ENCODE assay signal across 8 mouse cellular contexts in the genomic region with DNA sequence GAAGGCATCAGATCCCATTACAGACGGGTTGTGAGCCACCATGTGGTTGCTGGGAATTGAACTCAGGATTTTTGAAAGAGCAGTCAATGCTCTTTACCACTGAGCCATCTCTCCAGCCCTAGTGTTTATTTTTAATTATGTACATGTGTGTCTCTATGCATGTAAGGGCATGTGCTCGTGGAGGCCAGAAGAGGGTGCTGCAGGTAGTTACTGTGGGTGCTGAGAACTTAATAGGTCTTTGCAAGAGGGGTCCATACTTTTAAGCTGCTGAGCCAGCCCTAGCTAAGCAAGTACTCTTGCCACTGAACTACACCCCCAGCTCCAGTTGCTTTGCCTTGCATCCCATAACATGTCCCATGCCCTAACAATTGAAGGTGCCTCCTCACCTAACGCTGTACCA. TPM values are rescaled to one million over a fixed set of nuclear protein-coding genes. Genes with fewer than 3 reads are reported as not detected.
DNase-seq lines count a peak whose midpoint lies in the region; ATAC-seq and TF ChIP-seq lines count a peak whose summit lies in the region.

No protein-coding gene starts in this region.

- 83% methylated on average over 3 of the region's 3 CpGs for WGBS in hindbrain, postnatal 0 days

- peak overlapping the region; percentile 98 for H3K4me2 ChIP-seq in hindbrain, postnatal 0 days (ENCODE audit: low read depth, low read length)
- H3K4me2 ChIP-seq in myocyte (ENCODE audit: low read depth), result peak overlapping the region; percentile 97

- H3K27ac ChIP-seq in layer of hippocampus, adult 2 months, result peak overlapping the region; percentile 93; the same call in 1 of the 2 replicates
- no peak overlapping the region for H3K27ac ChIP-seq in bone marrow macrophage, adult 2 months (ENCODE audit: insufficient read depth, low read depth, low read length)
- H3K27ac ChIP-seq in hindbrain, postnatal 0 days, result peak overlapping the region; percentile 95; the same call in 1 of the 2 replicates

- H3ac ChIP-seq in myocyte (ENCODE audit: control insufficient read depth, insufficient read length), result no peak overlapping the region

- no peak overlapping the region for H3K9ac ChIP-seq in hindbrain, postnatal 0 days (replicated peaks; ENCODE audit: low read length)

- no peaks in the 10 kb centered on the region for H3K27me3 ChIP-seq in hindbrain, postnatal 0 days (ENCODE audit: insufficient read depth, low read length)
- no peaks in the 10 kb centered on the region for H3K27me3 ChIP-seq in myocyte (ENCODE audit: control insufficient read depth, insufficient read depth, insufficient read length)

- peak overlapping the region; percentile 83; the same call in 1 of the 2 replicates for H3K4me3 ChIP-seq in layer of hippocampus, adult 2 months
- peak overlapping the region; percentile 90 for H3K4me3 ChIP-seq in bone marrow macrophage, adult 2 months (ENCODE audit: insufficient read depth, low read length)
- H3K4me3 ChIP-seq in hindbrain, postnatal 0 days (ENCODE audit: low read length), result peak overlapping the region; percentile 77
- peak overlapping the region; percentile 56 for H3K4me3 ChIP-seq in myocyte

- intact Hi-C loops in gastrocnemius, postnatal 36 days (cut with DNase I), result no loop called here

- no peaks in the 10 kb centered on the region for H3K79me2 ChIP-seq in myocyte (ENCODE audit: control insufficient read depth, insufficient read depth)

- peak; percentile 52 for TF ChIP-seq CTCF in layer of hippocampus, adult 2 months (conservative IDR thresholded peaks at IDR 0.05)
- TF ChIP-seq CTCF in bone marrow macrophage, adult 2 months (IDR thresholded peaks at IDR 0.05; ENCODE audit: low read depth, low read length), result no peak
- peak; percentile 37; the same call in 1 of the 2 replicates for TF ChIP-seq CTCF in hindbrain, postnatal 0 days (IDR thresholded peaks at IDR 0.05; ENCODE audit: low read depth)

- peaks cover 49% of the 10 kb centered on the region for H3K36me3 ChIP-seq in hindbrain, postnatal 0 days (ENCODE audit: insufficient read depth, low read length)
- peaks cover 11% of the 10 kb centered on the region for H3K36me3 ChIP-seq in myocyte (ENCODE audit: control insufficient read depth, insufficient read depth)

- DNase-seq in layer of hippocampus, adult 2 months (ENCODE audit: low spot score in 2 of 2), result no peak
- DNase-seq in layer of hippocampus, postnatal 25 days (ENCODE audit: extremely low spot score in 1 of 2, low spot score in 1 of 2), result no peak
- no peak for DNase-seq in hindbrain, postnatal 0 days (ENCODE audit: low spot score)
- no peak for DNase-seq in gastrocnemius, postnatal 36 days
- DNase-seq in cerebellum, postnatal 10 days, result no peak
- no peak for DNase-seq in right cerebral cortex, adult 18-20 months

- no peaks in the 10 kb centered on the region for H3K9me3 ChIP-seq in hindbrain, postnatal 0 days (ENCODE audit: low read length)

- peaks cover 17% of the 10 kb centered on the region for H3K4me1 ChIP-seq in bone marrow macrophage, adult 2 months (ENCODE audit: control insufficient read depth, insufficient read depth, low read length)
- peaks cover 10% of the 10 kb centered on the region; the same call in 1 of the 2 replicates for H3K4me1 ChIP-seq in hindbrain, postnatal 0 days (ENCODE audit: insufficient read depth, low read length)

- no peak for ATAC-seq in hindbrain, postnatal 0 days

- TF ChIP-seq POLR2A in bone marrow macrophage, adult 2 months (IDR thresholded peaks at IDR 0.05; ENCODE audit: borderline replicate concordance, low read depth, low read length), result no peak
- no peak for TF ChIP-seq POLR2A in myocyte (IDR thresholded peaks at IDR 0.05; ENCODE audit: insufficient read length, low read depth)

TF ChIP-seq in myocyte, 11 proteins besides CTCF, POLR2A, EP300 and RAD21:
- TF ChIP-seq MYOG (IDR thresholded peaks at IDR 0.05; ENCODE audit: control insufficient read depth in 1 of 3, insufficient read depth in 1 of 3, insufficient read length in 2 of 3, low read depth in 2 of 3) (no peak), MAX (IDR thresholded peaks at IDR 0.05; ENCODE audit: low read depth) (no peak), TCF12 (IDR thresholded peaks at IDR 0.05; ENCODE audit: insufficient read depth, poor library complexity, severe bottlenecking) (no peak), MYOD1 (IDR thresholded peaks at IDR 0.05; ENCODE audit: control insufficient read depth in 1 of 3, insufficient read length in 2 of 3, low read depth in 2 of 3) (no peak), TCF3 (IDR thresholded peaks at IDR 0.05; ENCODE audit: insufficient read length, low read depth) (no peak), E2F4 (IDR thresholded peaks at IDR 0.05; ENCODE audit: insufficient read depth) (no peak), SRF (IDR thresholded peaks at IDR 0.05; ENCODE audit: control insufficient read depth, insufficient read length, low read depth) (no peak), REST (IDR thresholded peaks at IDR 0.05; ENCODE audit: insufficient read depth, insufficient read length) (no peak), USF1 (IDR thresholded peaks at IDR 0.05; ENCODE audit: low read depth) (no peak), POLR2AphosphoS2 (IDR thresholded peaks at IDR 0.05; ENCODE audit: insufficient read length, low read depth) (no peak), CEBPB (IDR thresholded peaks at IDR 0.05; ENCODE audit: insufficient read depth, poor library complexity, severe bottlenecking) (no peak)
TF ChIP-seq in myocyte: peak in this region for 0.

RNA-seq across cellular contexts. Expression of a gene that starts 1.3 kb away (rescaled TPM):
- total RNA-seq in layer of hippocampus, adult 2 months (2021), result 10 to 100 TPM; 19.0 to 21.9 TPM
- 10 to 100 TPM; 18.4 to 20.6 TPM for total RNA-seq in layer of hippocampus, postnatal 25 days (2021)
- polyA plus RNA-seq in bone marrow macrophage, adult 2 months (2012; ENCODE audit: insufficient read depth, insufficient read length, missing spikeins), result 10.0 and 11.6 TPM in 2 replicates
- 46.1 and 71.6 TPM in 2 replicates for total RNA-seq in hindbrain, postnatal 0 days (2014; rRNA removed)
- polyA plus RNA-seq in hindbrain, postnatal 0 days (2015; fragmentation: Nextera tagmentation; extraction: Ambion mirVana), result 41.6 and 44.7 TPM in 2 replicates
- polyA plus RNA-seq in myocyte (2012; fragmentation: generic; extraction: Trizol), result 22.8 TPM
- 10 to 100 TPM; 11.0 to 17.3 TPM for total RNA-seq in gastrocnemius, postnatal 36 days (2021)

RNA-seq across cellular contexts. Expression of a gene that starts 6.3 kb away (rescaled TPM):
- 100 to 1,000 TPM; 143 to 146 TPM for total RNA-seq in layer of hippocampus, adult 2 months (2021)
- 100 to 1,000 TPM; 140 to 152 TPM for total RNA-seq in layer of hippocampus, postnatal 25 days (2021)
- 164 and 172 TPM in 2 replicates for polyA plus RNA-seq in bone marrow macrophage, adult 2 months (2012; ENCODE audit: insufficient read depth, insufficient read length, missing spikeins)
- total RNA-seq in hindbrain, postnatal 0 days (2014; rRNA removed), result 69.4 and 79.5 TPM in 2 replicates
- polyA plus RNA-seq in hindbrain, postnatal 0 days (2015; fragmentation: Nextera tagmentation; extraction: Ambion mirVana), result 318 and 325 TPM in 2 replicates
- polyA plus RNA-seq in myocyte (2012; fragmentation: generic; extraction: Trizol), result 232 TPM
- 100 to 1,000 TPM; 166 to 182 TPM for total RNA-seq in gastrocnemius, postnatal 36 days (2021)

RNA-seq across cellular contexts. Expression of a gene that starts 14.3 kb away (rescaled TPM):
- 10 to 100 TPM; 31.9 to 35.9 TPM for total RNA-seq in layer of hippocampus, adult 2 months (2021)
- total RNA-seq in layer of hippocampus, postnatal 25 days (2021), result 10 to 100 TPM; 24.2 to 25.5 TPM
- 22.8 and 27.3 TPM in 2 replicates for polyA plus RNA-seq in bone marrow macrophage, adult 2 months (2012; ENCODE audit: insufficient read depth, insufficient read length, missing spikeins)
- total RNA-seq in hindbrain, postnatal 0 days (2014; rRNA removed), result 6.0 and 7.5 TPM in 2 replicates
- polyA plus RNA-seq in hindbrain, postnatal 0 days (2015; fragmentation: Nextera tagmentation; extraction: Ambion mirVana), result 12.4 and 12.9 TPM in 2 replicates
- polyA plus RNA-seq in myocyte (2012; fragmentation: generic; extraction: Trizol), result 28.9 TPM
- total RNA-seq in gastrocnemius, postnatal 36 days (2021), result 1 to 10 TPM; 5.0 to 8.7 TPM

RNA-seq across cellular contexts. Expression of a gene that starts 19.0 kb away (rescaled TPM):
- total RNA-seq in layer of hippocampus, adult 2 months (2021), result 10 to 100 TPM; 18.0 to 19.3 TPM
- total RNA-seq in layer of hippocampus, postnatal 25 days (2021), result 10 to 100 TPM; 16.5 to 20.4 TPM
- 9.4 and 10.9 TPM in 2 replicates for polyA plus RNA-seq in bone marrow macrophage, adult 2 months (2012; ENCODE audit: insufficient read depth, insufficient read length, missing spikeins)
- 44.1 and 50.6 TPM in 2 replicates for total RNA-seq in hindbrain, postnatal 0 days (2014; rRNA removed)
- 11.0 and 11.3 TPM in 2 replicates for polyA plus RNA-seq in hindbrain, postnatal 0 days (2015; fragmentation: Nextera tagmentation; extraction: Ambion mirVana)
- polyA plus RNA-seq in myocyte (2012; fragmentation: generic; extraction: Trizol), result 12.7 TPM
- 1 to 10 TPM; 7.1 to 8.4 TPM for total RNA-seq in gastrocnemius, postnatal 36 days (2021)
